Mouse (Mus musculus) heart, embryonic 10.5 days (tissue): ENCODE measurements at regions not wholly inside any gene's neighbourhood (a gene's known extent, or its start where the extent isn't known, plus 50 kb on each side); places are given as distances from the start of the nearest gene placed in this dataset.
"Not testable (repeated sequence)": the region's sequence is repeated elsewhere in the genome, so short reads cannot be mapped to it uniquely, and the experiment has no call there.

ENCODE experiments used
- DNase-seq: peaks from one replicate; pipeline ENCODE4 v3.0.0-alpha.2; 2017; ENCODE audit warnings: low spot score
- H3K27ac ChIP-seq: fragments of 300-500 bp; sonication (generic); 2 replicates; pipeline ENCODE4 v1.5.1; 2016; ENCODE audit warnings: mild to moderate bottlenecking
- H3K27me3 ChIP-seq: fragments of 300-500 bp; sonication (generic); 2 replicates; pipeline ENCODE4 v1.6.1; 2016; ENCODE audit warnings: mild to moderate bottlenecking; ENCODE audit not compliant: poor library complexity, insufficient read depth, severe bottlenecking
- H3K36me3 ChIP-seq: fragments of 300-500 bp; sonication (generic); 2 replicates; pipeline ENCODE4 v1.6.1; 2016; ENCODE audit warnings: mild to moderate bottlenecking, moderate library complexity
- H3K4me1 ChIP-seq: fragments of 300-500 bp; sonication (generic); 2 replicates; pipeline ENCODE4 v1.6.1; 2016; ENCODE audit warnings: mild to moderate bottlenecking
- H3K4me3 ChIP-seq: fragments of 300-500 bp; sonication (generic); 2 replicates; pipeline ENCODE4 v1.5.1; 2016; ENCODE audit warnings: mild to moderate bottlenecking, moderate library complexity
- H3K9me3 ChIP-seq: fragments of 300-500 bp; sonication (generic); 2 replicates; pipeline ENCODE4 v1.6.1; 2016; ENCODE audit warnings: mild to moderate bottlenecking, moderate library complexity
- WGBS: fragments of 180-500 bp; shearing (Covaris S2); methylation state at CpG from one replicate; pipeline ENCODE4 v1.1.7; 2016; 5-methylcytosine and 5-hydroxymethylcytosine counted together

- no peak overlapping the region for H3K4me3 ChIP-seq
- peak; percentile 30 for DNase-seq
- WGBS, result 83% methylated on average over 2 of the region's 2 CpGs
- H3K4me1 ChIP-seq, result no peaks in the 10 kb centered on the region
- H3K27ac ChIP-seq, result no peak overlapping the region
- H3K36me3 ChIP-seq, result no peaks in the 10 kb centered on the region
- H3K9me3 ChIP-seq, result no peaks in the 10 kb centered on the region
- no peaks in the 10 kb centered on the region for H3K27me3 ChIP-seq
Observed at GRCm38 (mm10) chr7:82101314-82101713, 72.3 kb upstream of the Sh3gl3 start.

DNA sequence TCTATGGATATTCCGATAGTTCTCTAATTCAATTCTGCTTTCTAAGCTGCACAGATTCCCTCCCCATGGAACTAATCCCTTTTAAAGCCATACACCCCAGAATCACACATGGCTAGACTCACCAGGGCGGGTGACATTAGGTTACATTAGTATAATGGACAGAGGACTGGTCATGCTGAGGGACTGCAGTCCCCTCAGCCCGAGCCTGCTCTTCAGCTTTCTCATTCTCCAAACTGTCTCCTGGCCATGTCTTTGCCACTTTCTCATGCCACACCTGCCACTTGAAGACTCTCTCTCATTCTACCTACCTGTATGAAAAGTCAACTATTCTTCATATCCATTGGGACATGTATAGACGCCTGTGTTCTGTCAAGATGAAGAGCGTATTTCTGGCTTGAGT lies 68.0 kb upstream of the Sh3gl3 start:
- H3K27me3 ChIP-seq, result peaks cover 7% of the 10 kb centered on the region; the same call in 1 of the 2 replicates
- WGBS, result 81% methylated on average over 5 of the region's 5 CpGs
- 0 out of 2 replicates have a peak, but pooled peaks cover 4% of the 10 kb centered on the region for H3K4me1 ChIP-seq
- no peak overlapping the region for H3K4me3 ChIP-seq
- peak; percentile 62 for DNase-seq
- no peaks in the 10 kb centered on the region for H3K36me3 ChIP-seq
- H3K9me3 ChIP-seq, result no peaks in the 10 kb centered on the region
- H3K27ac ChIP-seq, result no peak overlapping the region

DNA sequence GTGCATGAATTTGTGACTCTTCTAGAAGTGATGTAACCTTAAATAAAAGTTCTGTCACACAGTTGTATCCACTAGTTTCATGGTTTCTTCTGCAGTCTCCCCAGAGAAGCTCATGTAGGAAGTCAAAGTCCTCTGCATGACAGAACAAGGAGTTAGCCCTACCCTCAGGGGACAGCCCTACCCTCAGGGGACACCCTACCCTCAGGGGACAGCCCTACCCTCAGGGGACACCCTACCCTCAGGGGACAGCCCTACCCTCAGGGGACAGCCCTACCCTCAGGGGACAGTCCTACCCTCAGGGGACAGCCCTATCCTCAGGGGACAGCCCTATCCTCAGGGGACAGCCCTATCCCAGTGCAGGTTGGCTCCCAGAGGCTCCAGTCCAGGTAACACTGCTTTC lies 64.5 kb upstream of the Sh3gl3 start:
- not testable (repeated sequence) for H3K4me3 ChIP-seq, H3K36me3 ChIP-seq, DNase-seq

GRCm38 (mm10) chr7:82109550-82109949 lies 64.1 kb upstream of the Sh3gl3 start:
- Histone ChIP-seq H3K27ac (no peak overlapping the region), H3K4me3 (no peak overlapping the region), H3K27me3 (peaks cover 8% of the 10 kb centered on the region; the same call in 1 of the 2 replicates), H3K36me3 (no peaks in the 10 kb centered on the region), H3K4me1 (0 out of 2 replicates have a peak, but pooled peaks cover 4% of the 10 kb centered on the region), H3K9me3 (no peaks in the 10 kb centered on the region)
- 64% methylated on average over 5 of the region's 5 CpGs for WGBS
- no peak for DNase-seq

More for the DNA sequence above, 64.5 kb upstream of the Sh3gl3 start:
- H3K27ac ChIP-seq, H3K27me3 ChIP-seq, H3K9me3 ChIP-seq, H3K4me1 ChIP-seq: not testable (repeated sequence)

- H3K27ac ChIP-seq, result no peak overlapping the region
- no peaks in the 10 kb centered on the region for H3K9me3 ChIP-seq
- H3K4me1 ChIP-seq, result 0 out of 2 replicates have a peak, but pooled peaks cover 4% of the 10 kb centered on the region
- no peaks in the 10 kb centered on the region for H3K36me3 ChIP-seq
- peaks cover 11% of the 10 kb centered on the region; the same call in 1 of the 2 replicates for H3K27me3 ChIP-seq
- no peak for DNase-seq
- H3K4me3 ChIP-seq, result no peak overlapping the region
- WGBS, result 72% methylated on average over 8 of the region's 8 CpGs
Observed at GRCm38 (mm10) chr7:82109977-82110376, 63.7 kb upstream of the Sh3gl3 start.

DNA sequence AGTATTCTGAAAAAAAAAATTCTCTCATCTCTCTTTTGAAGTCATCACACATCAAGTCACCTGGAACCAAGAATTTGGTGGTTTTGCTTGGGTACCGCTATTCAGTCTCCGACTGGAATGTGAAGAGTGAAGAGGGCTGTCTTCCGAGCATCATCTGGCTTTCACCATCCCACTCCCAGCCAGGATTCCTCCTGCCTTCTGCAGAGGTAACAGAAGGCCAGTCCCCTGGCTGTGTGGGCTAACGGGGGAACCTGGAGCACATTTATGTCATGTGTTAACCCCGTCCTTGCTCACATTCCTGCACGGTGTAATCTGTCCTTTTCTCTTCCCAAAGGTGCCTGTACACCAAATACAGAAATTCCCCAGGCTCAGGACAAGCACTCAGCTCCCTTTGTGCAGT lies 61.6 kb upstream of the Sh3gl3 start:
- WGBS, result 56% methylated on average over 6 of the region's 6 CpGs
- H3K27ac ChIP-seq, result no peak overlapping the region
- no peak for DNase-seq
- H3K27me3 ChIP-seq, result peaks cover 11% of the 10 kb centered on the region; the same call in 1 of the 2 replicates
- no peaks in the 10 kb centered on the region for H3K9me3 ChIP-seq
- no peak overlapping the region for H3K4me3 ChIP-seq
- 0 out of 2 replicates have a peak, but pooled peaks cover 4% of the 10 kb centered on the region for H3K4me1 ChIP-seq
- H3K36me3 ChIP-seq, result no peaks in the 10 kb centered on the region

GRCm38 (mm10) chr7:82115646-82116045 lies 58.0 kb upstream of the Sh3gl3 start:
- Histone ChIP-seq H3K4me1 (peaks cover 4% of the 10 kb centered on the region), H3K27ac (no peak overlapping the region), H3K4me3 (no peak overlapping the region), H3K9me3 (no peaks in the 10 kb centered on the region), H3K27me3 (peaks cover 7% of the 10 kb centered on the region; the same call in 1 of the 2 replicates), H3K36me3 (no peaks in the 10 kb centered on the region)
- no peak for DNase-seq
- WGBS, result 86% methylated on average over 6 of the region's 6 CpGs

- no peak for DNase-seq
- H3K27ac ChIP-seq, result 0 out of 2 replicates have a peak overlapping the region, but pooled peaks have one; percentile 16
- H3K4me1 ChIP-seq, result peaks cover 4% of the 10 kb centered on the region
- H3K9me3 ChIP-seq, result no peaks in the 10 kb centered on the region
- 11% methylated on average over 2 of the region's 2 CpGs for WGBS
- no peak overlapping the region for H3K4me3 ChIP-seq
- H3K36me3 ChIP-seq, result no peaks in the 10 kb centered on the region
- peaks cover 7% of the 10 kb centered on the region; the same call in 1 of the 2 replicates for H3K27me3 ChIP-seq
Observed at GRCm38 (mm10) chr7:82119266-82119665, 54.4 kb upstream of the Sh3gl3 start.

DNA sequence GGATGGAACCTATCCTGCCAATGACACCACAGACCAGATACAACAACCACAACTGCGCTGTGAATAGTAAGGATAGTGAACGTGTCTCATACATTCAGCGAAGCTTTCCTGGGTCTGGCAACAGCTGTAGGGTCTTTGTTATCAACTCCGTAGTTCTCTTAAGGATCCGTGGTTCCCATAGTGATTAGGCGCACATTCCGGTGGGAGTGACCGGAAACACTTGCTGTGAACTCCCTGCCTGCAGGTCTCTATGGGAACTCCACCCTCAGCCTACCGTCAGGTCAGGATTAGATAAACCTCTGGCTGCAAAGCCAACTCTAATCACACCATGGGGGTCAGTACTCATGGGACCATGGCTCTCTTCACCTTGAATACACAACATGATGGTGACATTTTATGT lies 53.8 kb upstream of the Sh3gl3 start:
- no peaks in the 10 kb centered on the region for H3K36me3 ChIP-seq
- 36% methylated on average over 9 of the region's 9 CpGs for WGBS
- no peak overlapping the region for H3K27ac ChIP-seq
- no peaks in the 10 kb centered on the region for H3K9me3 ChIP-seq
- H3K4me1 ChIP-seq, result peaks cover 4% of the 10 kb centered on the region
- H3K27me3 ChIP-seq, result peaks cover 4% of the 10 kb centered on the region; the same call in 1 of the 2 replicates
- H3K4me3 ChIP-seq, result no peak overlapping the region
- no peak for DNase-seq

GRCm38 (mm10) chr7:82121746-82122145 lies 51.9 kb upstream of the Sh3gl3 start:
- no peak for DNase-seq
- H3K4me1 ChIP-seq, result peaks cover 4% of the 10 kb centered on the region
- H3K9me3 ChIP-seq, result no peaks in the 10 kb centered on the region
- H3K27me3 ChIP-seq, result peaks cover 4% of the 10 kb centered on the region; the same call in 1 of the 2 replicates
- WGBS, result 5% methylated on average over 1 of the region's 1 CpGs
- H3K36me3 ChIP-seq, result no peaks in the 10 kb centered on the region
- H3K27ac ChIP-seq, result no peak overlapping the region
- no peak overlapping the region for H3K4me3 ChIP-seq
